Mouse (Mus musculus) pancreas, adult 10 weeks (tissue): Measurements from ENCODE around the gene Cdc42bpg. TPM values are rescaled to one million over a fixed set of nuclear protein-coding genes. Genes with fewer than 3 reads are reported as not detected.

Experiments
- polyA plus RNA-seq: library from polyadenylated mRNA; stranded (reverse); fragments of 350-450 nt; fragmentation: Illumina TruSeq; extraction: RNeasy Lipid Tissue Mini Kit (QIAGEN cat#74804); gene quantifications from one replicate; pipeline ENCODE4 v1.2.3, GENCODE M21; 2015; ENCODE audit warnings: low read depth, low replicate concordance; ENCODE audit not compliant: insufficient read depth

Gene Cdc42bpg
- 20.5 TPM for polyA plus RNA-seq

DNA sequence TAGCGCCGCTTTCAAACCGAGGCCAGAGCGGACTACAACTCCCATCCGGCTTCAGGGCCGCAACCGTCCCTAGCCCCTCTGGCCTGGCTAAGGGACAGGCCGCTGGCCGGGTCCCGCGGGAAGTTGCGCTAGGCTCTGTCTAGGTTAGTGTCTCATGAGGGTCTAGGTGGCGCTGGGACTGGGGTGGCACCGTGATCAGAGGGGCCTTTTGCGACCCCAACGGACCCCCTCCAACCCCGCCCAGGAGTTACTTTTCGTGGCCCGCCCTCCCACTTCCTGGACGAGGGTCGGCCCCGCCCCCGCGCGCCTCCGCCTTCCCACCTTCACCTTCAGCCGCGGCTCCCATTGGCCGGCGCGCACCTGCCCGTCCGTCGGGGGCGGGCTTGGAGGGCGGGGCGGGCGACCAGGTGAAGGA lies at the start of gene Cdc42bpg:
Gene Cdc42bpg, plus strand, starts transcription at position 320 of the 415 bp plus-strand sequence.

DNA sequence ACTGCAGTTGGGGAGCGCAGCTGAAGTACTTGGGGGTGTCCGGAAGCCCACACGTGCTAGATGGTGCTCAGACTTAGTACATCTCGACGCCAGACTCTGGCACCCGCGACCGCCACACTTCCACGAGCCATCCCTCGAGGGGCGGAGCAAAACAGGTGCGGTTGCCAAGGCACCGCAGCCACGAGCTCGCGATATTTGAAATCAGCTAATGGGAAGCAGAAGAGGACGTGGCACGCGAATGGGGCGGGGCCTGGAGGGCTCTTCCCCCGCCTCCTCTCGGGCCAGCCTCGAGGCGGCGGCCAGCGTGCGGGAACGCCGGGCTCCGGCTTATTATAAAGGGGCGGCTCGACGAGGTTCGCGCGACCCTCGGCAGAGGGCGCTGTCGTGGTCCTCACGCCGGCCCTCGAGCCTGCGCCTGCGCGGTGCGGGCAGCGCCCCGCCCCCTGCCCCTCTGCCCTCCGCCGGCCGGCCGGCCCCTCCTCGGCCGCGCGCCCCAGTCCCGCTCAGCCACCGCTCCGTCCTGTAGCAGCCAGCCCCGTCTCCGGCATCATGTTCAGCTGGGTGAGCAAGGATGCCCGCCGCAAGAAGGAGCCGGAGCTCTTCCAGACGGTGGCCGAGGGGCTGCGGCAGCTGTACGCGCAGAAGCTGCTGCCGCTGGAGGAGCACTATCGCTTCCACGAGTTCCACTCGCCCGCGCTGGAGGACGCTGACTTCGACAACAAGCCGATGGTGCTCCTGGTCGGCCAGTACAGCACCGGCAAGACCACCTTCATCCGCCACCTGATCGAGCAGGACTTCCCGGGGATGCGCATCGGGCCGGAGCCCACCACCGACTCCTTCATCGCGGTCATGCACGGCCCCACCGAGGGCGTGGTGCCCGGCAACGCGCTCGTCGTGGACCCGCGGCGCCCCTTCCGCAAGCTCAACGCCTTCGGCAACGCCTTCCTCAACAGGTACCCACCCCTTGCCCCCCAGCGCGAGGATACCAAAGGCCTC lies 29.5 kb upstream of the Cdc42bpg start, which contains the start of gene Ehd1:
Gene Ehd1, plus strand, starts transcription at position 300 of the 996 bp plus-strand sequence.

GRCm38 (mm10) chr19:6334673-6335457 lies 28.6 kb downstream of the Cdc42bpg start, which contains the start of gene Men1:
TSS of gene Men1 (plus strand) at chr19:6334979.

DNA sequence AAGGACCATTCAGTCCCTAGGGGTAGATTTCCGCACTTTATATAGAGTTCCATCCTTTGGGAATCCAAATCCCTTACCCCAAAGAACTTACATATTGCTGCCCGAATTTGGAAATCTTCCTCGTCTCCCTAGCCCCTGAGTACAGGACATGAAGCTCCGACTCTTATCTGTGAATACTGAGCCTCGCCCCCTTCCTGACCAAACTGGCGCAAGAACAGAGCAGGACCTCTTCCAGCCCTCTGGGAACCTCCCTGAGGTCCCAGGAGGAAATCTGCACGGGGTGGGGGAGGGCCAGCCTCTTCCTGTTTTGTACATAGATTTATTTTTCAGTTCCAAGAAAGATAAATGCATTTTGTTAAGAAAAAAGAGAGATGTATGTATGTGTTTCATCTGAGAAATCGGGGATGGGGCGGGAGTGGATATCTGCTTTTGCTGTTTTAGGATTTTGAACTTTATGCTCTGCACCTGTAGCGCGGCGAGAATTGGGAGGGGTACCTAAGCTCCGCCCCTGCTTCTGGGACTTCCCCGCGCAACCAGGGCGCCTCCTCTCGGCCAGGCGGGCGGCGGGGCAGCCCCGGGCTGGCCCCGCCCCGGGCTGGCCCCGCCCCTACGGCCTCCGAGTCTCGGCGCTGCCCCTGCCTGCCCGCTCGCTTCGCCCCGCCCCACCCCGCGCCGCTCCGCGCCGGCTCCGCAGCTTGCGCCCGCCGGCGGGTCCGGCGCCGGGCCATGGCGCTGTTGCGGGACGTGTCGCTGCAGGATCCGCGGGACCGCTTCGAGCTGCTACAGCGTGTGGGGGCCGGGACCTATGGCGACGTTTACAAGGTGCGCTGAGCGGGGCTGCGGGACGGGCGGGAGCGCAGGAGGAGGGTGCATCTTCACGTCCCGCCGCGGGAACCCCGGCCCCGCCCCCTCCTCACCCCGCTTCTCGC lies 34.5 kb downstream of the Cdc42bpg start, which contains the start of gene Map4k2:
Gene Map4k2, plus strand, starts transcription at position 612 of the 929 bp plus-strand sequence.

GRCm38 (mm10) chr19:6363411-6364240 lies 57.4 kb downstream of the Cdc42bpg start, which contains the start of gene Sf1:
TSS of gene Sf1 (plus strand) at chr19:6363690.

Other genes starting within 250 kb of the Cdc42bpg start
- gene Mrpl49, start 248.7 kb upstream of the Cdc42bpg start, polyA plus RNA-seq = 5.0 TPM
- 570 TPM for gene Fau, start 248.6 kb upstream of the Cdc42bpg start, polyA plus RNA-seq
- gene Znhit2, start 245.3 kb upstream of the Cdc42bpg start, polyA plus RNA-seq = 7.4 TPM
- 14.9 TPM for gene Tm7sf2, start 238.1 kb upstream of the Cdc42bpg start, polyA plus RNA-seq
- 19.7 TPM for gene Vps51, start 229.2 kb upstream of the Cdc42bpg start, polyA plus RNA-seq
- gene Tmem262, start 226.4 kb upstream of the Cdc42bpg start, polyA plus RNA-seq = not detected
- not detected for gene Gm28374, start 224.2 kb upstream of the Cdc42bpg start, polyA plus RNA-seq
- gene Zfpl1, start 221.5 kb upstream of the Cdc42bpg start, polyA plus RNA-seq = 16.8 TPM
- not detected for gene Cdca5, start 221.5 kb upstream of the Cdc42bpg start, polyA plus RNA-seq
- gene AC131692.1, start 212.0 kb upstream of the Cdc42bpg start, polyA plus RNA-seq = not detected
- not detected for gene Naaladl1, start 200.7 kb upstream of the Cdc42bpg start, polyA plus RNA-seq
- gene Sac3d1, start 187.8 kb upstream of the Cdc42bpg start, polyA plus RNA-seq = 3.3 TPM
- gene Snx15, start 178.2 kb upstream of the Cdc42bpg start, polyA plus RNA-seq = 10.1 TPM
- gene Batf2, start 165.5 kb upstream of the Cdc42bpg start, polyA plus RNA-seq = 1.2 TPM
- gene Arl2, start 164.9 kb upstream of the Cdc42bpg start, polyA plus RNA-seq = 9.0 TPM
- gene Majin, start 122.1 kb upstream of the Cdc42bpg start, polyA plus RNA-seq = not detected
- gene Gpha2, start 80.1 kb upstream of the Cdc42bpg start, polyA plus RNA-seq = not detected
- gene Ppp2r5b, start 70.6 kb upstream of the Cdc42bpg start, polyA plus RNA-seq = 8.9 TPM
- gene Atg2a, start 64.8 kb upstream of the Cdc42bpg start, polyA plus RNA-seq = 8.4 TPM
- gene Ehd1, start 29.7 kb upstream of the Cdc42bpg start, polyA plus RNA-seq = 9.0 TPM
- gene Men1, start 28.5 kb downstream of the Cdc42bpg start, polyA plus RNA-seq = 16.3 TPM
- 23.5 TPM for gene Map4k2, start 34.7 kb downstream of the Cdc42bpg start, polyA plus RNA-seq
- gene Sf1, start 57.2 kb downstream of the Cdc42bpg start, polyA plus RNA-seq = 54.5 TPM
- 5.7 TPM for gene Pygm, start 77.9 kb downstream of the Cdc42bpg start, polyA plus RNA-seq
- 16.9 TPM for gene Rasgrp2, start 92.9 kb downstream of the Cdc42bpg start, polyA plus RNA-seq
- gene Nrxn2, start 112.3 kb downstream of the Cdc42bpg start, polyA plus RNA-seq = 1.6 TPM
- gene Slc22a12, start 236.6 kb downstream of the Cdc42bpg start, polyA plus RNA-seq = not detected